Mouse (Mus musculus): Measurements from ENCODE around the gene Ccnl2.
"Not testable (repeated sequence)": the region's sequence is repeated elsewhere in the genome, so short reads cannot be mapped to it uniquely, and the experiment has no call there.

The Ccnl2 gene

DNA sequence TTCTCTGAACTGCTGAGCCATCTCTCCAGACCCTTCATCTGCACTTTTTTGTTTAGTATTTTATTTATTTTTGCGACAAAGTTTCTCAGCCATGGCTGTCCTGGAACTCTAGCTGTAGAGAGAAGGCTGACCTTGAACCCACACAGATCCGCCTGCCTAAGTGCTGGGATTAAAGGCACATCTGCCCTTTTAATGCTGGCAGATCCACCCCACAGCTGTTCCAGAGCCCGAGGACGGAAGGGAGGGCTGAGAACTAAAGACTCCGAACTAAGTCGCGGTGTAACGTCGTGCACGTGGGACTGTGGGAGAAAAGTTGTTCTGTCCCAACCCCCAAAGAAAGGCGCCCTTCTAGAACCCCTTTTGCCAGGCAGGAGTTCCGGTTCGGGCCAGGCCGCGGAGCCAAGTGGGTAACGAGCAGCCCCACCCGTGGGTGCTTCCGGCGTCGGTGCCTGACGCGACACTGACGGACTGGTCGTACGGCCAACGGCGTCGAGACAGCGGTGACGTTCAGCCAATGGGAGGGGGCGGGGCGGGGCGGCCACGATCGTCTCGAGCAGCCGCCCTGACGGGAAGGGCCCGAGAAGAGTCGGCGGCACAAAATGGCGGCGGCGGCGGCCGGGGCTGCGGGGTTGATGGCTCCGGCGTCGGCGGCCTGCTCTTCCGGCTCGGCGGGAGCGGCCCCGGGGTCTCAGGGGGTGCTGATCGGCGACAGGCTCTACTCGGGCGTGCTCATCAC is at the start of gene Ccnl2:
Ccnl2 (plus strand) TSS at position 561 of the 736 bp plus-strand sequence.
- DNase-seq = peak; percentile 91 to 93

DNA sequence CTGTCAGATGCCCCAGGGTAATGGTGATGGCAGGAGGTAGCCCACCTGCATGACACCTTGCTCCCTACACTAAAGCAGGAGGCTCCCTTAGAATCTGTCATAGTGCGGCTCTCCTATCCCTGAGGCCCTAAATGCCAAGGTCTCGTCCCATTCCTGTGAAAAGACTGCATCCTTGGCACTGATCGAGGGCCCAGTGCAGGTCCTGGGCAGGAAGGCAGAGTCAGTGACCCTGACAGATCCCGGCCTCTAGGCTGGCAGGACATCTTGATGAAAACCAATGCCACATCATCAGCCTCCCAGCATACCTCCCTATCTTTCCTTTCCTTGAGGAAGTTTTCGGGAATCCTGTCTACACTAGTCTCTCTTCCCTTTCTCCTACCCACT is 42.8 kb upstream of the Ccnl2 start:
- no peak for DNase-seq

DNA sequence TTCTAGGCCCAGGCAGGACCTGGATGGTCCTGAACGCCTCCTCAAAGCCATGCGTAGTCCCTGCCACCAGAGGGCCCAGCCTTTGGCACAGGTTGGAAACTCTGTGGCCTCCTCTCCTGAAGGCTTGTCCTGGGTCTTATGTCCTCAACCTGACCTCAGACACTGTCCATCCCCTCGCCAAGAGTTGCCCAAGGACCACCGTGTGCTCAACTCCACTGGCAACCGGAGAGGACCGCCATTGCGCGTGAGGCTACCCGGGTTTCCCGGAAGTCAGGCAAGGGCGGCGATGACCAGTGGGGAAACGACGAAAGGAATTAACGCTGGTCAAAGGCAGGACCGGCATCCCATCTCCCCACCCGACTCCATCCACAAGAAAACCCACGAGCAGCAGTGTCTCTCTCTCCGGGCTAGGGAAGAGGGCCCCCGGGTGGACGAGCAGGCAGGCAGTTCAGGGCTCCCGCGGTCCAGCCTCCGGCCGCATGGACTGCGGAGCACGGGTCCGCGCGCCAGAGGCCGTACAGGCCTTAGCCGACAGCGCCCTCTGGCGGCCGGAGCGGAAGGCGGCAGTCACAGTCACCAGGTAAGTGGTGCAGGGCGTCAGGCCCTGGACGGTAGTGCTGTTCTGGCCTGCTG is 42.3 kb upstream of the Ccnl2 start:
- DNase-seq = peak; percentile 93 to 98

DNA sequence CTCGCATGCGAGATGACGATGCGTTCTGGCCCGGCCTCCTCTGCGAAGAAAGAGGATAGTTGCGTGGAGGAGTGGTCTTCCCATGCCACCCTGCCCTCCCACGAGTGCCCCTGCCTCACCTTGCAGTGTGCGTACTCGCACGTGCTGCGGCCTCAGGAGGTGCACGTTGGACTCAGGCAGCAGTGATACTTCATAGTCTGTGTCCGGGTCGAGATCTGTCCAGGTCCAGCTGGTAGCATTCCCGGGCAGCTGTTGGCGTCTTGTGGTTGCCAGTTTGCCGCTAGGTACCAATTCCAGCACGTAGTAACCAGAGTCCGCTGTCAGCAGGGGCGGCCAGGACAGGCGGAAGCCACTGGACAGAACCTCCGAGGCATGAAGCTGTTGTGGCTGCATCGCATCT is 41.7 kb upstream of the Ccnl2 start:
- DNase-seq = no peak

DNA sequence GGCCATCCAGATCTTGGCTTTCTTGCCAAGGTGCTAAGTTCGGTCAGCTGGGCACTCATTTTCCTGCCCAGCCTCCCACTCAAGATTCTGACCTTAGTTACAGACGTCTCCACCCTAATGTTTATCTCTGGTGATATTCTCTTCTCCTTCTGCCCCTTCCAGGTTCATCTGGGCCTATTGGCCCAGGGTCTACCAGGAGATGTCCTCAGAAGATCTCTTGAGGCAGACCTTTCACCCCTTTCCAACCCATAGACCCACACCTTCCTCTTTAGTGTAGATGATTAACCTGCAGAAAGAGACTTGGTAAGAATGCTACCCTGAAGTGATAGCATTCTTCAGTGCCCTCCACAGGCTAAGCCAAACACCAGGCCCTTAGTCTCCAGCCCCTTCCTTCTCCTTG is 40.6 kb upstream of the Ccnl2 start:
- DNase-seq = no peak

DNA sequence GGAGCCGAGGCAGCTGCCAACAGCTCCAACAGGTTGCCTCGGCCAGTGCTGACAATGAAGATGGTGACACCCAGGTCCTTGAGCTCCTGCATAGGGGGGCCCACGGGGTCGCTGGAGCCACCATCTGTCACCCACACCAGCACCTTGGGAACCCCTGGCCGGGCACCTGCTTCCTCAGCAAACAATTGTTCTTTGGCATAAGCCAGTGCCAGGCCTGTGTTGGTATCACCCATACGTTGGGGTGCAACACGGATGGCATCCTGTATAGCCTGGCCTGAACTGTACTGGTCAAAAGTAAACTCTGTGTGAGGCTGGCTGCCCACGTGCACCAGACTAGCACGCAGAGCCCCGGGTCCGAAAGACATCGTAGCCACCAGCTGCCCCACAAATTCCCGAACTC is 39.5 kb upstream of the Ccnl2 start:
- peak in 1 of 2 experiments; percentile 25 for DNase-seq

DNA sequence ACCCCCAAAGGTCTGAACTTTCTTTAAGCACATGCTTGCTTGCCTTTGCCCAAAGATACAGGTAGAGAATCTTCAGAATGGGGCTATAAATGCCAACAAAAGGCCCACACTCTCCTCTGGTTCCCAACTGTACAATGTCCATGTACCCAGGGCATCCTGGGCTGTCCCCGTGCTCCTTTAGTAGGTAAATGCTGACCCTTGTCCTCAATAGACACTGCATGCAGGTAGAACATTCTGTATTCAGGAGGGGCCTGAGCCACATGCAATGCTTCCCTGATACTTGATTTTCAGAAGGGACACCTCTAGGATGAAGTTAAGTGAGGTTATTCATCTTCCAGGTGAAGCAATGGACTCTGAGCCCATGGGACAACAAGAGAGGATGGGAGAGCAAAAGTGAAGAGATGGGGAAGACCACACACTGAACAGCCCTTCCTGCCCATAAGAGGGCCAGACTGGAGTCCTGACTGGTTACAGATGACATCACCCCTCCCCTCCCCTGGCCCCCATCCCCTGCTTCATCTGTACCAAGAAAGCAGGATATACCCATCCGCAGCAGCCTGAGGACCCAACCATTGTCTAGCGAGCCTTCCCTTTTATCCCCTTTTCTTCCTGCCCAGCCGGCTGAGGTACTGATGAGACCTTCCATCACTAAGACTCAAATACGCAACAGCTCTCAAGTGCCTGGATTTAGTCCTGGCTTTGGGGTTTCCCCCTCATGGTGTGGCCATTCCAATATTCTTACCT is 38.8 kb upstream of the Ccnl2 start:
- peak in 1 of 2 experiments; percentile 23 for DNase-seq

DNA sequence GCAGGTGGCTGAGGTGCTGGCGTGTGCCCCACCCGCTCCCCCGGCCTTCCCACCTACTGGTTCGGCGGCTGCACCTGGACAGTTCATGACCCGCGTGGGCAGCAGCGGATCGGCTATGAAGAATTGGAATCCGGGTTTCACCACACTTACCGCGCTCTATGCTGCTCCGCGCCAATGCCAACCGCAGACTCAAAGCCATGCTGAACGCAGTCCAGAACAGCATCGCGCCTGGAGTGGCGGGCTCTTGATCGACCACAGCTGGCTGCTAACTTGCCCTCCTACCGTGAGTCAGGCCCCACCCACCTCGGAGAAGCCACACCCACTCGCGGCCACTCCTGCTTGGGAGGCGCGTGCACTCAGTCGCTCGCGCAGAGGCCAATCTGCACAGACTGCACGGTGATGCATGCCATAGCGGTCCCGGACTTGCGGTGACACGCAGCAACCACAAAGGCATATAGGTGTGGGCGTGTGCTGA is 38.0 kb upstream of the Ccnl2 start, which contains the start of gene Vwa1:
Vwa1 (minus strand) TSS at position 419 of the 475 bp plus-strand sequence.
- peak; percentile 89 to 90 for DNase-seq

DNA sequence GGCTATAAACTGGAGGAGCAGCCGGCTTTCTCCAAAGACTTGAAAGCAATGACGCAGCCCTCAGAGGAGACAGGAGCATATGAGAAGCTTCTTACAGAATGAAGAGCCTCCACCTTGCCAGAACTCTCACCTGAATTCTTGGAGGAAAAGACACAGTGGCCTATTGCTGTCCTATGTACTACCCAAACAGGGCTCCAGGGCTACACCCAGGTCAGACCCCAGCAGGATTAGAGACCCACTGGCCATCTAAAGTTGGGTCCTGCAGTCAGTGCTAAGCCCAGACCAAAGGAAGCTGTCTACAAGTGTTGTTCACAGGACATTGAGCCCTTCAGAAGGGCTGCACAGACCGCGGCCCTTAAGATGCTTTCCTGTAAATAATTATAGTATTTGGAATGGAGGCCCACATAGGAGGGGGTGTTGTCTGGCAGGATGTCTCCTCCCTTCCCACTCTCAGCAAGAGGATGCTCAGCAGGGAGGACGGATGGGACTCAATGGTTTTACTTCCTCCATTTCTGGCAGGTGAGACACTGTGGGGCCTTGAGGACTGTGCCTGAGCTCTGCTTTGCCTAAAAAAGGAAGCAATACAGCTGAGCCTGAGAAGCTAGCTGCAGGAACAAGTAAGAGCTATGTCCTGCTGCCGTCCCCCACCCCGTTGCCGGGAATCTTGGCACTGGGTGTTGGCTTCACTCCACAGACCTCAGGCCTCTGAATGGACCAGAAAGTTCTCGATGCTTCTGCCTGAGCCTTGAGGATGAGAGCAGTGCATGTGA is 37.1 kb upstream of the Ccnl2 start:
- DNase-seq = peak; percentile 54 to 62

DNA sequence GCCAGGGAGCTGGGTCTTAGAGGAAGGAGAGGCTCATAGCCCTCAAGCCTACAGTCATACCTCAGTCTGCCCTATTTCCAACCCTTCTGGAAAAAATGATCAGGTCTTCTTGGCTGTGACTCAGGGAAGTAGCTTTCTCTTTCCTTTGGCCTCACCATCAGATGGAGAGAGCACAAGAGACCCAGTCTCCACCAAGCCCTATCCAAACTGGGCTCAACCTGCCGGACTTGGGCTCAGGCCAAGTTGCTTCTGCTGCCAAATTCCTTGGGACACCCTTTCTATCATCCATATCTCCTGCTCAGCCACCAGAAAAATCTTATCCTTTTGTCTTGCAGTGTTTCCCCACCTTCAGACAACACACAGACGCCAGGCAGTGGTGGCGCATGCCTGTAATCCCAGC is 36.4 kb upstream of the Ccnl2 start:
- DNase-seq = peak; percentile 75 to 76

DNA sequence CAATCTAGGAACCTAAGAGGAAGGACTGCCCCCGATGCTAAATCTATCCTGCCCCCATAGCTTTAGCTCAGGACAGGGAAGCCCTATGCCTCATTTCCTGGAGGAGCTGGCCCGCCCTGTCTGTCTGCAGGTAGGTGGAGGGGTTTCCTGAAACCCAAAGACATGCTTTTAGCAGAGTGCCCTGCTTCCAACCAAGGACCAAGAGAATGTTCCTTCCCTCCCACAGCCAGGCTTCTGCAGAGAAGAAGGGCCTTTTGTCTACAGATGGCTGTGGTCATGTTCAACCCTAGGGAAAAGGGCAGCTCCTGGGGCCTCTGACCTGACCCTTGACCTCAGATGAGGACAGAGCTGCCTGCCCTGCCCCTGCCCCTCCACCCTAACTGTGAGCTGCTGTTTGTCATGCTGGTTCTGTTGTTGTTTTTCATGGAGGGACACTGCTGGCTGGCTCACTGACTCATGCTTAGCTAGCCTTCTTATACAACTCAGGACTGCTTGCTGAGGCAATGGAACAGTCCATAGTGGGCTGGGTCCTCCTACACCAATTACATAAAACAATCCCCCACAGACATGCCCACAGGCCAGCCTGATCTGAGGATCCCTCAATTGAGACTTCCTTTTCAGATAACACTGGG is 35.5 kb upstream of the Ccnl2 start:
- no peak for DNase-seq

DNA sequence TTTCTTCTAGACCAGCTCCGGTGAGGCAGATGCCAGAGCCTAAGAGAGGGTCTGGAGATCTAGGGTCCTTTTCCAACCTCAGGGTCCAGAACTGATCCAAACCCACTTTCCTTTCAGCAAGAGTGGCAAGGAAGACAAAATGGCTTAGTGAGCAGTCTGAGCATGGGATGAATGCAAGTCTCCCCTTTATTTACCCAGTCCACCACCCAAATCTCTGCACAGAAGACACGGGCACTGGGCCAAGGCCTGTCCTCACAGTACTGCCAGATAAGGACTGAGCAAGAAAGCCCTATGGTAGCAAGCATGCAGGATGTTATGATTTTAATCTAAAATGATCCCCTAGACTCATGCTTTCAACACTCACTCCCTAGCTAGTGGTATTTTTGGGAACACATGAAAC is 34.5 kb upstream of the Ccnl2 start:
- peak in 1 of 2 experiments; percentile 26 for DNase-seq

DNA sequence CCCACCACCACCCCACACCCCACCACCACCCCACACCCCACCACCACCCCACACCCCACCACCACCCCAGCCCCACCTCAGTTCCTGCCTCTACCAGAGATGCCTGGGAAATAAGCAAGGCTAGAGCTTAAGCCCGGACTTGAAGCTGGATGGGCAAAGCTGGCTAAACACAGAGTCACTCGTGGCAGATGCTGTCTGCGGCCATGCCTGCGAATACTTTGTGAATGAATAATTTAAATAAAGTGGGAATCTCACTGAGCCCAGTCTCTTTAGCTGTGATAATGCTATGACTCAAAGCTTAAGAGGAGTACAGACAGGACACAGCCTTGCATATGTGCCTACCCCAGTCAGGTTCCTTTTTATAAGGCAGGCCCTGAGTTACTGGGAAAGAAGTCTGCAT is 32.8 kb upstream of the Ccnl2 start:
- no peak for DNase-seq

DNA sequence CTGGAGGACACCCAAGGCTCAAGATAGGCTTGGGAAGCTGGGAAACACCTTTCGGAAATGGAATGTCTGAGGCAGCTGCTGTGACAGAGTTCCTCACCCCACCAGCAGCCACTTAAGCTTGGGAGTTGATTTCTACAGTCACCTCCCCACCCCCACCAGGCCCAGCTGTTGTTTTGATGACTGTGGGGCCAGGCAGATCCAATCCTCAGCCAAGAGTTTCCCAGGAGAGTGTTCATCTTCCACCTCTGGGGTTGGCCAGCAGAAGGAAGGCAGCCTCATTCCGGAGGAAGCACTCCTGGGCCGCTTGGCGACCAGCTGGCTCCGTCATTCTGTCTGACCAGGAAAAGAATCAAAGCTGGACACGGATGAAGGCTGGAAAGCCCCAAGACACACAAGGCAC is 31.4 kb upstream of the Ccnl2 start:
- DNase-seq = no peak

DNA sequence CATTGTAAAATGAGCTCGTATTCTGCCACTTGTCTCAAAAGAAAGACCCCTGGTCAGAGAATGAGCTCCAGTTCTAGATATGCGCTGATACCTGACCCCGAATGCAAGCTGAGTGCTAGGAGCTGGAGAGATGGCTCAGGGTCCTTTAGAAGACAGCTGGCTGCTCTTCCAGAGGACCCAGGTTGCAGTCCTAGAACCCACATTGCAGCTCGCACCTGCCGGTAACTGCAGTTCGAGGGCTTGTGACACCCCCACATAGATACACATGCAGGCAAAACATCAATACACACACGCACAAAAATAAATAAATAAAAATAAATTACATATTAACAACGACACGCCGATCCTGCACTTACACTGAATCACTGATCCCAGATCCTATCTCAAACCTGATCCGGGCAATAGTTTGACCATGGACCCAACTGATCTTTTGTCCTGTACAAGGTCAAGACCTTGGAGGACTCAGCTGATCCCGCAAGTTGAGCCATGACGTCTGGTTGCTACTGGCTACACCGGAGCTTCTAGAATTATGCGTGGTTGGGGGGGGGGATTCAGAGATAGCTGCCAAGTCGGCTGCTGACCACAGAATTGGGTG is 28.7 kb upstream of the Ccnl2 start:
- DNase-seq = peak in 1 of 2 experiments; percentile 47

DNA sequence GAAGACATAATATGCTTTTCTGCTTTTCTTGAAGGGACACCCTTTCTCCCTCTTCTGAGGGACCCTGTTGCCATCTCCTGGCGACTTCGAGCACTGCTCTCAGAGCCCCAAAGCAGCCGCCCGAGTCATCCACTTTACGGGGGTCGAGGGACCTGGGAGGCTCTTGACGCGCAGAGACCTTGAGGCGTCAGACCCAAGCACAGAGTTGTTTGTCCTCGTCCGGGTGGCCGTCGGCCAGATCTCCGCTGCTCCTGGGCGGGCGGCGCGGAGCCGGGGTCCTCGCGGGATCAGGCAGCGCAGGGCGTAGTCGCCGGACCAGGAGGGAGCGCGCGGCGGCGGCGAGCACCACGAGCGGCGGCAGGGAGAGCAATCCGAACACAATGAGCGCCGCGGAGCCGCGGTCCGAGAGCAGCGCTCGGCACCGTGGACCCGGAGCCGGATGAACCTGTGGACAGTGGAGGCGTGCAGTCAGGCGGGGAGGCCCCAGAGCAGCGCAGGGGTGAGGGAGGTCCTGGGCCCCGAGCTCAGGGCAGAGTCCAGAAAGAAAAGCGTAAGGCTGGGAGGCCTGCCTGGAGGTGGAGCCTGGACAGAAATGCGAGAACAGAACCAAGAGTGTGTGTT is 28.1 kb upstream of the Ccnl2 start:
- DNase-seq = peak; percentile 86 to 89

DNA sequence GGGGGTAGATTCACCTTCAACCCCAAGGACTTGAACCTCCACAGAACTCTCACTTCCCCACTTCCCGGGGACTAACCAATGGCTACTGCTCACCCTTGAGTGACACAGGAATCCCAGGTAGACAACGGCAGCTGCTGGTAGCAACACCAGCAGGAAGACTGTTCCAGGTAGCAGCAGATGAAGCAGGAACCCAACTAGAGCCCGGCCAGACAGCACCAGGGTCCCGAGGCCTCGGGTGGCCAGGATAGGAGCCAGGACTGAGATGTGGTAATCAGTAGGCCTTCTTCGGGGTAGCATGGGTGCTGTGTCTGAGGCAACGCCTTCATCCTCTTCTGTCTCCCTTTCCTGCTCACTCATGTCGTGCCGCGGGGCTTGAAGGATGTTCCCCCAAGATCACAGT is 27.0 kb upstream of the Ccnl2 start:
- DNase-seq = no peak

DNA sequence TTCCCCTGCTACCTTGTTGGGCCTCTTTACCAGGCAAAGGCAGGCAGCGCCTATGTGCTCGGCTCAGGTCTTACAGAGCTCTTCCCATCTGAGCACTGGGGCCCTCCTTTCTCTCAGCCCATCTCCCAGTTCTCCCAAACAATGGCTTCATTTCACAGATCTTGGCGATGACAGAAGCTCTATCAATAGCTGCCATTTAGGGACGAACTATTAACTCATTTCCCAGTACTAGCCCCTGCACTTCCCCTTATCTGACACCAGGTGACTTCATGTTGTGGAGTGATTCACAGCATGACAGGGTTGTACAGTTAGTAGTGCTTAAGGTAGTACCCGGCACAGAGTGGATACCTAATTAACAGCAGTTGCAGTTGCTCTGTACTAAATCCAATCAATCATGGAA is 26.5 kb upstream of the Ccnl2 start, which contains the start of gene Tmem88b:
Tmem88b (minus strand) TSS at position 56 of the 400 bp plus-strand sequence.
- no peak for DNase-seq

DNA sequence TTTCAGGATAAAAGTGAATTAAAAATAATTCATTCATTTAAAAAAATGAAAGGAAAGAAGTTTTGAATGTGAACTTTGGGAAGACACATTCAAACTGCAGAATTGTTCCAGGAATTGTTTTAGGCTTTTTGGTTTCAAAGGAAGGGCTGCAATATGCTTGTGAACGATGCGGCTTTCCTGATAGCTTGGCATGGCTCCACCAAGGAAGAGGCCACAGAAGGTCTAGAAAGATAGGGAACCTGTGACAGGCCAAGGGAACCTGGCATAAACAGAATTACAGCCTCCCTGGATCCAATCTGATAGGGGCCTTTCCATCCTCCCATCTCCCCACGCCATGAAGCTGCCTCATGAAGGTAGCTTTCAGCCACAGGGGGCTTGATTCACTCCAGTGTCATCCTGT is 24.0 kb upstream of the Ccnl2 start:
- DNase-seq = no peak

DNA sequence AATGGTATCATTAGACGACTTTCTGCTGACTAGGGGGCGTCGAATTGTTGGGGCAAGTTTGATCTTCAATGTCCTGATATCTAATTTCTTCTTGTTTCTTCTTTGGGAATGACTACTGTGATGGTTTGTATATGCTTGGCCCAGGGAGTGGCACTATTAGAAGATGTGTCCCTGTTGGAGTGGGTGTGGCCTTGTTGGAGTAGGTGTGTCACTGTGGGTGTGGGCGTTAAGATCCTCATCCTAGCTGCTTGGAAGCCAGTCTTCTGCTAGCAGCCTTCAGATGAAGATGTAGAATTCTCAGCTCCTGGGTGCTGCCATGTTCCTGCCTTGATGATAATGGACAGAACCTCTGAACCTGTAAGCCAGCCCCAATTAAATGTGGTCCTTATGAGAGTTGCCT is 23.5 kb upstream of the Ccnl2 start:
- not testable (repeated sequence) for DNase-seq

DNA sequence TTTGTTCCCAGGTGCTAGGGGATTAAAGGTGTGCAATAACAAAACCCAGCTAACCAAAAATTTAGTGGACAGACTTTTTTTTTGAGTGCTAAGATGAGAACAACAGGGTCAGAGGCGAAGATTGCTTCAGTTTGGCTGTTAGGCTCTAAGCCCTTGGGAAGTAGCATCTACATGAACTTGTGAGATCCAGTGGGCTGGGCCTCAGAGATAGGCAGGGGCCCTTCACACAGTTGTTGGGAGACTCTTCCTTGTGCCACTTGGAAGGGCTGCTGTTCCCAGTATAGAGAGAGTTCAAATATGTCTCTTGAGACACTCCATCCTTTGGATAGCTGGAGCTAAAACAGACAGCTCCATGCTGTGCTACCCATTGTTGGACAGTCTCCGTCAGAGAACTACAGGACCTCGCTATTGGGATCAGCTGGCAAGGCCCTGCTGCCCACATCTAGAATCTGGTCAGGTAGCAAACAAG is 22.2 kb upstream of the Ccnl2 start, which contains the start of gene Ankrd65:
Ankrd65 (plus strand) TSS at position 419 of the 469 bp plus-strand sequence.
- DNase-seq = no peak

Measured in cerebellum, adult 18-20 months (tissue).